Mouse (Mus musculus): ENCODE measurements around the gene Cd207. TPM values are rescaled to one million over a fixed set of nuclear protein-coding genes. Genes with fewer than 3 reads are reported as not detected.

The Cd207 gene
- polyA plus RNA-seq, 1 experiment = not detected

DNA sequence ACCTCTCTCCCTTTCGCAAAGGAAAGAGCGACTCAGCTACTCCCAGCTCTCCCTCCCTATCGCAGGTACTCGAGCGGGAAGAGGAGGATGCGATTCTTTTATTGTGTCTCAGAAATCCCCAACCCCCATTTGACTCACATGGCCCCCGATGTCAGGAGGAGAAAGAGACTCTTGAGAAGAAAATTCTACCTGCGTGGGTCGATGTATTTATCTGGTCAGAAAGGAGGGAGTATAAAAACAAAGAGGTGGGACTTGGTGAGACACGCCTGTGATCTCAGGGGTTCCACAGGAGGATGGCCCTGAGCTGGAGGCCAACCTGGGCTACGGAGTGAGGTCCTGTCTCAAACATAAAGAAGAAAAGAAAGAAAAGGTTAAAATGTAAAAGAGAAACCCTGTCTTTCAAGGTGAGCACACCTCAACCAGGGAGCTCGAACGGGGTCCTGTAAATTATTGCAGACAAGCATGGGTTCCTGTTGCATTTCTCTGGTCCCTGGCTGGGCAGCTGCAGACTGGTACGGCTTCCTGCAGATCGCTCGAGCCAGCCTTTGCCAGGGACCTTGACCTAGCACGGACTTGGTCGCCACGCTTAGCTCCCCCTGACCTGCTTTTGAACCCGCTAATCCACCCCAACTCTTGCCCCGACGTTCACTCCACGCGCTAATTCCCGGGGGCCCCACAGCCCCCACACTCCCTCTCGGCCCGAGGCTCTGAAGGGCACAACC lies 25.5 kb upstream of the Cd207 start:
- no peaks in the 10 kb centered on the region for H3K36me3 ChIP-seq (ENCODE audit: control insufficient read depth, insufficient read depth)
- H3ac ChIP-seq (ENCODE audit: control insufficient read depth, insufficient read length) = no peak overlapping the region
- TF ChIP-seq MAX (IDR thresholded peaks at IDR 0.05; ENCODE audit: low read depth) = no peak
- no peak for TF ChIP-seq POLR2A (IDR thresholded peaks at IDR 0.05; ENCODE audit: insufficient read length, low read depth)
- no peak for TF ChIP-seq SRF (IDR thresholded peaks at IDR 0.05; ENCODE audit: control insufficient read depth, insufficient read length, low read depth)
- TF ChIP-seq CEBPB (IDR thresholded peaks at IDR 0.05; ENCODE audit: insufficient read depth, poor library complexity, severe bottlenecking) = no peak
- TF ChIP-seq E2F4 (IDR thresholded peaks at IDR 0.05; ENCODE audit: insufficient read depth) = no peak
- TF ChIP-seq MYOG (IDR thresholded peaks at IDR 0.05; ENCODE audit: control insufficient read depth in 1 of 3, insufficient read depth in 1 of 3, insufficient read length in 2 of 3, low read depth in 2 of 3) = no peak
- no peak for TF ChIP-seq REST (IDR thresholded peaks at IDR 0.05; ENCODE audit: insufficient read depth, insufficient read length)
- no peak for TF ChIP-seq USF1 (IDR thresholded peaks at IDR 0.05; ENCODE audit: low read depth)
- no peak overlapping the region for H3K4me2 ChIP-seq (ENCODE audit: low read depth)
- no peaks in the 10 kb centered on the region for H3K79me2 ChIP-seq (ENCODE audit: control insufficient read depth, insufficient read depth)
- H3K4me3 ChIP-seq = no peak overlapping the region
- H3K27me3 ChIP-seq (ENCODE audit: control insufficient read depth, insufficient read depth, insufficient read length) = peaks cover 81% of the 10 kb centered on the region

DNA sequence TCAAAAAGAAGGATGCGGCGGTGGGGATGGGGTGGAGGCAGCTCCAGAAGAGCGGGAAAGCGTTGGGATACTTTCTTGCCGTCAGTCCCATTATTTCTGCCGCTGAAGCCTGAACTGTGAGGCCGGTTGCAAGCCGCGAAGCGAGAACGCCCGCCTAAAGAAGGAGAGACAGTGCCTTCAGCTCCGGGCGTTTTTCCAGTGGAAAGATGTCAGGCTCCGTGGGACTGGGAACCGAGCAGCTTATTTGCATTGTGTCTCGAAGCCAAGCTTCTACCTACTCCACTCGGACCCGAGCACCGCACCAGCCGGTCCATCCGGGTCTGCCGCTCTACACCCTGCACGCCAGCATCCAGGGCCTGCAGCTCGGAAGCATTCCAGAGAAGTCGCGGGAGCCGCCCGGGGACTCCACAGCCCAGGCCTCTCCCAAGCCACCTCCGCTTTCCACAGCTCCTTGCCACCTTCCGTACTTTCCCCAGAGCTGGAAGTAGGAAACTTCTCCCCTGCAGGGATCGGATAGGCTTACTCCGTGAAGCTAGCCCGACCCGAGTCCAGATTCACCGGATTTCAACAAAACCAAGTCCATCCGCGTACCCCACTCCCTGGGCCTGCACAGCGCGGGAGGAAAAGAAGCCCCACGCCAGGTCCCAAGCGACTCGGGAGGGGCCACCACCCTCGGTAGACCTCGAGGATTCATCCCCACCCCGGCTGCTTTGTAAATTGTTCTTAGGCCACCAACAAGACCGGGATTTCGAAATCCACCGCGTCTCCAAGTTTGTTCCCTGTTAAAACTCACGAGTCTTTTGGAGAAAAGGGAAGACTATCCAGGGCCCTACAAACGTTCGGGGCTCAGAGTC lies 24.7 kb upstream of the Cd207 start:
- H3K27me3 ChIP-seq (ENCODE audit: control insufficient read depth, insufficient read depth, insufficient read length) = peaks cover 82% of the 10 kb centered on the region
- no peak overlapping the region for H3K4me3 ChIP-seq
- H3ac ChIP-seq (ENCODE audit: control insufficient read depth, insufficient read length) = no peak overlapping the region
- H3K79me2 ChIP-seq (ENCODE audit: control insufficient read depth, insufficient read depth) = no peaks in the 10 kb centered on the region
- TF ChIP-seq E2F4 (IDR thresholded peaks at IDR 0.05; ENCODE audit: insufficient read depth) (no peak), USF1 (IDR thresholded peaks at IDR 0.05; ENCODE audit: low read depth) (no peak), CEBPB (IDR thresholded peaks at IDR 0.05; ENCODE audit: insufficient read depth, poor library complexity, severe bottlenecking) (no peak), MYOD1 (IDR thresholded peaks at IDR 0.05; ENCODE audit: control insufficient read depth in 1 of 3, insufficient read length in 2 of 3, low read depth in 2 of 3) (no peak), MYOG (IDR thresholded peaks at IDR 0.05; ENCODE audit: control insufficient read depth in 1 of 3, insufficient read depth in 1 of 3, insufficient read length in 2 of 3, low read depth in 2 of 3) (no peak), SRF (IDR thresholded peaks at IDR 0.05; ENCODE audit: control insufficient read depth, insufficient read length, low read depth) (no peak), POLR2A (IDR thresholded peaks at IDR 0.05; ENCODE audit: insufficient read length, low read depth) (no peak), TCF3 (IDR thresholded peaks at IDR 0.05; ENCODE audit: insufficient read length, low read depth) (no peak), POLR2AphosphoS2 (IDR thresholded peaks at IDR 0.05; ENCODE audit: insufficient read length, low read depth) (no peak), REST (IDR thresholded peaks at IDR 0.05; ENCODE audit: insufficient read depth, insufficient read length) (no peak), MAX (IDR thresholded peaks at IDR 0.05; ENCODE audit: low read depth) (no peak), TCF12 (IDR thresholded peaks at IDR 0.05; ENCODE audit: insufficient read depth, poor library complexity, severe bottlenecking) (no peak)
- H3K36me3 ChIP-seq (ENCODE audit: control insufficient read depth, insufficient read depth) = no peaks in the 10 kb centered on the region
- no peak overlapping the region for H3K4me2 ChIP-seq (ENCODE audit: low read depth)

DNA sequence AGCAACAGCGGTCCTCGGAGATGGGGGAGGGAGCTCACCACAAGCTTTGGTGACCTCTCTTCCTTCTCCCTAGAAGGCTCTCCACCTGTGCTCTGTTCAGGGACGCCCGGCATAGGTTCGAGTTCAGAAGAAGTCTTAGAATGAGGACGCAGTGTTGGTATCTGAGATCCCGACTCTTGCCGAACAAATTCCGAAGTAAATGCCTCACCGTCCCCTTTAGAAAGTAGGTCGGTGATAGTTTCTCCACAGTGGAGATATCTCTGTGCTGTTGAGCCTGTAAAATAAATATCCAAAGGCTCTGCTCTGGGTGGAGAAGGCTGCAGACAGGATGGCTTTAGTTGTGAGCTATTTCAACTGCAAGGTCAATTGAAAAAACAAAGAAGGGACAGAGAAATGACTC lies 23.3 kb upstream of the Cd207 start:
- H3ac ChIP-seq (ENCODE audit: control insufficient read depth, insufficient read length) = no peak overlapping the region
- H3K27me3 ChIP-seq (ENCODE audit: control insufficient read depth, insufficient read depth, insufficient read length) = peaks cover 81% of the 10 kb centered on the region
- H3K4me2 ChIP-seq (ENCODE audit: low read depth) = no peak overlapping the region
- TF ChIP-seq MYOG (IDR thresholded peaks at IDR 0.05; ENCODE audit: control insufficient read depth in 1 of 3, insufficient read depth in 1 of 3, insufficient read length in 2 of 3, low read depth in 2 of 3) (no peak), E2F4 (IDR thresholded peaks at IDR 0.05; ENCODE audit: insufficient read depth) (no peak)
- no peaks in the 10 kb centered on the region for H3K36me3 ChIP-seq (ENCODE audit: control insufficient read depth, insufficient read depth)
- H3K4me3 ChIP-seq = no peak overlapping the region
- H3K79me2 ChIP-seq (ENCODE audit: control insufficient read depth, insufficient read depth) = no peaks in the 10 kb centered on the region

DNA sequence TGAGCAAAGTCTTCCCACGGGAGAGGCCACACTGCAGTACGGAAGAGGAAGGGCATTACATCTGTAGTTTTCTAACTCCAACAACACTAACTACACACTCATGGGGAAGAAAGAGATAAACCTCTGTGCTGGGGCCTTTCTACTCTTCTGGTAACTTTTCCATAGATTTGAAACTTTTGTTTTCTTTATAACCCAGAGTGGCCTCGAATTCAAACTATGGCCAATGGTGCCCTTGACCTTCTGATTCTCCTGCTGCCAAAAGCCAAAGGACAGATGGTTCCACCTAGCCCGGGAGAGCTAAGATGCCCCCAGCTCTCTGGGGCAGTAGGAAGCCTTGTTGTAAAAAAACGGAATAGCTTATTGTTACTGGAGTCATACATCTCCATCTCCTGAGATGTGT lies 22.3 kb upstream of the Cd207 start:
- no peak for TF ChIP-seq TCF12 (IDR thresholded peaks at IDR 0.05; ENCODE audit: insufficient read depth, poor library complexity, severe bottlenecking)
- TF ChIP-seq MYOD1 (IDR thresholded peaks at IDR 0.05; ENCODE audit: control insufficient read depth in 1 of 3, insufficient read length in 2 of 3, low read depth in 2 of 3) = no peak
- TF ChIP-seq POLR2AphosphoS2 (IDR thresholded peaks at IDR 0.05; ENCODE audit: insufficient read length, low read depth) = no peak
- TF ChIP-seq SRF (IDR thresholded peaks at IDR 0.05; ENCODE audit: control insufficient read depth, insufficient read length, low read depth) = no peak
- no peak for TF ChIP-seq REST (IDR thresholded peaks at IDR 0.05; ENCODE audit: insufficient read depth, insufficient read length)

DNA sequence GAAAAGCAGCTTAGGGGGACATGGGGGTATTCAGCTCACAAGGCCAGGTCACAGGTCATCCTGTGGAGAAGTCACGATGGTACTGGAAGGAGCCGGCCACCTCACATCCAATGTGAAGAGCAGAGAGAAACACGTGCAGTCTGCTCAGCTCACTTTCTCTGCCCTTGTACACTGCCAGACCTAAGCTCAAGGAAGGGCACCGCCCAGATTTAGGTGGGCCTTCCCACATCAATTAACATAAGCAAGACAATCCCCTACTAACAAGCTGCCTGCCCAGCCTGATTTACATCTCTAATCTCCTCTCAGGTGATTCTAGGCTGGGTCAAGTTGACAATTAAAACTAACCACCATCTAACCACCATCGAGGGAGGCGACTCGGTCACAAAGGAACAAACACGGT lies 20.3 kb upstream of the Cd207 start:
- no peak overlapping the region for H3ac ChIP-seq (ENCODE audit: control insufficient read depth, insufficient read length)
- no peak overlapping the region for H3K4me3 ChIP-seq
- H3K36me3 ChIP-seq (ENCODE audit: control insufficient read depth, insufficient read depth) = no peaks in the 10 kb centered on the region
- H3K79me2 ChIP-seq (ENCODE audit: control insufficient read depth, insufficient read depth) = no peaks in the 10 kb centered on the region
- TF ChIP-seq TCF3 (IDR thresholded peaks at IDR 0.05; ENCODE audit: insufficient read length, low read depth) (no peak), POLR2A (IDR thresholded peaks at IDR 0.05; ENCODE audit: insufficient read length, low read depth) (no peak), SRF (IDR thresholded peaks at IDR 0.05; ENCODE audit: control insufficient read depth, insufficient read length, low read depth) (no peak), MAX (IDR thresholded peaks at IDR 0.05; ENCODE audit: low read depth) (no peak), TCF12 (IDR thresholded peaks at IDR 0.05; ENCODE audit: insufficient read depth, poor library complexity, severe bottlenecking) (no peak), MYOG (IDR thresholded peaks at IDR 0.05; ENCODE audit: control insufficient read depth in 1 of 3, insufficient read depth in 1 of 3, insufficient read length in 2 of 3, low read depth in 2 of 3) (no peak), CEBPB (IDR thresholded peaks at IDR 0.05; ENCODE audit: insufficient read depth, poor library complexity, severe bottlenecking) (no peak), REST (IDR thresholded peaks at IDR 0.05; ENCODE audit: insufficient read depth, insufficient read length) (no peak), POLR2AphosphoS2 (IDR thresholded peaks at IDR 0.05; ENCODE audit: insufficient read length, low read depth) (no peak), USF1 (IDR thresholded peaks at IDR 0.05; ENCODE audit: low read depth) (no peak), MYOD1 (IDR thresholded peaks at IDR 0.05; ENCODE audit: control insufficient read depth in 1 of 3, insufficient read length in 2 of 3, low read depth in 2 of 3) (no peak), E2F4 (IDR thresholded peaks at IDR 0.05; ENCODE audit: insufficient read depth) (no peak)
- H3K27me3 ChIP-seq (ENCODE audit: control insufficient read depth, insufficient read depth, insufficient read length) = peaks cover 73% of the 10 kb centered on the region
- no peak overlapping the region for H3K4me2 ChIP-seq (ENCODE audit: low read depth)

More for the DNA sequence above, 22.3 kb upstream of the Cd207 start:
- Histone ChIP-seq H3K27me3 (ENCODE audit: control insufficient read depth, insufficient read depth, insufficient read length) (peaks cover 78% of the 10 kb centered on the region), H3K4me3 (no peak overlapping the region), H3K79me2 (ENCODE audit: control insufficient read depth, insufficient read depth) (no peaks in the 10 kb centered on the region), H3ac (ENCODE audit: control insufficient read depth, insufficient read length) (no peak overlapping the region), H3K4me2 (ENCODE audit: low read depth) (no peak overlapping the region), H3K36me3 (ENCODE audit: control insufficient read depth, insufficient read depth) (no peaks in the 10 kb centered on the region)

Measured in myocyte (in vitro differentiated cells).